Comparison of ENCODE assay signal across 8 mouse cellular contexts in genomic region chr10:3973589-3974070, GRCm38 (mm10). TPM values are rescaled to one million over a fixed set of nuclear protein-coding genes. Genes with fewer than 3 reads are reported as not detected.
A peak's percentile ranks its signal among the peaks of the same experiment; 100 is the strongest.
DNase-seq lines count a peak whose midpoint lies in the region; ATAC-seq lines count a peak whose summit lies in the region.

No protein-coding gene starts in this region.

- ATAC-seq in hindbrain, embryonic 15.5 days (ENCODE audit: low FRiP score, low read depth), result peak; percentile 90

- peak overlapping the region; percentile 67 for H3K4me2 ChIP-seq in hindbrain, embryonic 15.5 days

- WGBS in hindbrain, embryonic 15.5 days, result under 1% methylated on average over 38 of the region's 39 CpGs
- WGBS in macrophage (ENCODE audit: missing documents), result 3% methylated on average over 39 of the region's 39 CpGs

- no peaks in the 10 kb centered on the region for H3K36me3 ChIP-seq in hindbrain, embryonic 15.5 days
- H3K36me3 ChIP-seq in macrophage (ENCODE audit: inconsistent target), result no peaks in the 10 kb centered on the region

- H3K9ac ChIP-seq in hindbrain, embryonic 15.5 days, result peak overlapping the region; percentile 68

- H3K27me3 ChIP-seq in hindbrain, embryonic 15.5 days, result no peaks in the 10 kb centered on the region

- peak overlapping the region; percentile 84 for H3K27ac ChIP-seq in hindbrain, embryonic 15.5 days (replicated peaks)
- H3K27ac ChIP-seq in macrophage, result peak overlapping the region; percentile 69

- peaks cover 11% of the 10 kb centered on the region; the same call in 1 of the 2 replicates for H3K4me1 ChIP-seq in hindbrain, embryonic 15.5 days (replicated peaks)

- DNase-seq in T-cell, adult 2 months (ENCODE audit: low spot score), result peak; percentile 86
- peak; percentile 88 to 92 for DNase-seq in cerebellum, postnatal 36 days
- peak; percentile 82 to 86 for DNase-seq in frontal cortex, postnatal 36 days (ENCODE audit: low spot score in 2 of 2)
- peak; percentile 80 to 88 for DNase-seq in left cerebral cortex, adult 18-20 months (ENCODE audit: low spot score in 2 of 2)
- DNase-seq in retina, postnatal 7 days (ENCODE audit: low read depth, low spot score), result peak; percentile 51
- DNase-seq in urinary bladder, adult 2 months (ENCODE audit: low spot score), result peak; percentile 82

- H3K9me3 ChIP-seq in hindbrain, embryonic 15.5 days, result no peaks in the 10 kb centered on the region

- peak overlapping the region; percentile 67 for H3K4me3 ChIP-seq in hindbrain, embryonic 15.5 days
- peak overlapping the region; percentile 66 for H3K4me3 ChIP-seq in macrophage (ENCODE audit: inconsistent target)

- peaks cover 14% of the 10 kb centered on the region; the same call in 1 of the 2 replicates for H3K79me2 ChIP-seq in macrophage (ENCODE audit: inconsistent target)

RNA-seq across cellular contexts. Expression of gene Mthfd1l, which starts 0.7 kb away (rescaled TPM):
- 6.1 and 7.0 TPM in 2 replicates for polyA plus RNA-seq in hindbrain, embryonic 15.5 days (2015; fragmentation: Nextera tagmentation; extraction: Ambion mirVana)
- 1 to 10 TPM; 8.0 to 9.1 TPM for total RNA-seq in left cerebral cortex, adult 18-20 months (2021)
- 10 to 100 TPM in 13 of 26 experiments, 1 to 10 TPM in 13; 1.9 to 18.6 (median 9.6) TPM for total RNA-seq in macrophage (2018; cell fraction: chromatin; rRNA removed)
- 1 to 10 TPM; 1.5 to 4.2 (median 3.1) TPM for total RNA-seq in macrophage (2018; cell fraction: cytosol; rRNA removed)
- 10 to 100 TPM in 1 of 26 experiments, 1 to 10 TPM in 25; 2.4 to 15.7 (median 4.5) TPM for total RNA-seq in macrophage (2018; cell fraction: nucleus; rRNA removed)
- 2.6 to 7.0 TPM (median 2.9 TPM) in 3 replicates for polyA plus RNA-seq in macrophage (2018)
- polyA plus RNA-seq in urinary bladder, adult 2 months (2012; rRNA removed), result 11.0 and 12.7 TPM in 2 replicates

Comparison
In these comparisons a context has a peak if more than half of its experiments do, and no peak if none do; other contexts are left out.
1. Peak in every context shown above with its lines: DNase-seq, ATAC-seq, H3K4me3 ChIP-seq and H3K27ac ChIP-seq.